Mouse (Mus musculus) right cerebral cortex, postnatal 14 days (tissue): ENCODE data around the gene Mib2.

Source experiments
- DNase-seq: peaks from one replicate; pipeline ENCODE4 v3.0.0; 2022

Gene Mib2

DNA sequence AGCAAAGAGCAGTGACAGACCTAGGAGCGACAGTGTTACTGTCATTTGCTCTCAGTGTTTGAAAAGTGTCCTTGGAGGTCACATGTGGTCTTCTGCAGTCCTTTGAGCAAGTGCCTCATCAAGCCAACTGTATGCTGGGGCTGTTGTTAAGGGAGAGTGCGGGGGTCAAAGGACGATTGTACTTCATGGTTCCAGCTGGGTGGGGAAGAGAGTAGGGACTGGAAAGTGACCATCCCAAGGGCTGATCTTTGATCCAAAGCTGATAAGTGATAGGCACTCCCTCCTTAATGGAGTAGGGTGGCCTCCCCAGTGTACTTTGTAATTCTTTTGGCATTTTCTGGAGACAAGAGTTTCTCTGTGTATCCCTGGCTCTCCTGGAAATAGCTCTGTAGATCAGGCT lies 57.1 kb downstream of the Mib2 start:
- no peak for DNase-seq

DNA sequence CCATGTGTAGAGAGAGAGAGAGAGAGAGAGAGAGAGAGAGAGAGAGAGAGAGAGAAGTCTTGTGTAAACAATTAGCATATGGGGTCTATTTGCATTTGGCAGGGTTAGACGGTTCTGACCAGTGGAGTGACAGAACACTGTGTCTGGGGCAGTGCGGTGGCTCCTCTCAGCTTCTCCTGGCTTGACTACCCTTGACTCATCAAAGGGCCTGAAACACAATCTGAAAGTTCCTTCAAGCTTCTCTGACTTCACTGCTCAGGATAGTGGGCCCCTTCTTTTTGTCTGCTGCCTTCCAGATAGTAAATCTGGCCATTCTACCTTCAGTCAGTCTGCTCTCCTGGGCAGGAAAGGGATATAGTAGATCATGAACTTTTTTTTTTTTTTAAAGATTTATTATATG lies 62.2 kb downstream of the Mib2 start:
- DNase-seq = no peak

GRCm38 (mm10) chr4:155605132-155605531 lies 63.9 kb downstream of the Mib2 start:
- no peak for DNase-seq
